Mouse (Mus musculus) intestine, embryonic 14.5 days (tissue): Measurements from ENCODE around the gene S100g. TPM values are rescaled to one million over a fixed set of nuclear protein-coding genes. Genes with fewer than 3 reads are reported as not detected.

Source experiments
- ATAC-seq: fragments of 200-750 bp; cut with Nextera tagmentation; replicated peaks from 2 replicates; pipeline ENCODE4 v1.8.0; 2017; ENCODE audit warnings: low read depth, moderate number of reproducible peaks, moderate TSS enrichment, moderate library complexity; ENCODE audit not compliant: low FRiP score, low TSS enrichment
- DNase-seq: peaks from one replicate; pipeline ENCODE4 v3.0.0-alpha.2; 2018; ENCODE audit warnings: low spot score
- H3K27ac ChIP-seq: fragments of 300-500 bp; sonication (generic); 2 replicates; pipeline ENCODE4 v1.5.1; 2014; ENCODE audit warnings: low read depth, mild to moderate bottlenecking, control low read depth
- H3K27me3 ChIP-seq: fragments of 300-500 bp; sonication (generic); replicated peaks from 2 replicates; pipeline ENCODE4 v1.6.1; 2014; ENCODE audit warnings: low read length, control low read depth; ENCODE audit not compliant: control insufficient read depth, insufficient read depth
- H3K36me3 ChIP-seq: fragments of 300-500 bp; sonication (generic); 2 replicates; pipeline ENCODE4 v1.6.1; 2014; ENCODE audit warnings: low read length, control low read depth; ENCODE audit not compliant: control insufficient read depth, insufficient read depth
- H3K4me1 ChIP-seq: fragments of 300-500 bp; sonication (generic); replicated peaks from 2 replicates; pipeline ENCODE4 v1.6.1; 2014; ENCODE audit warnings: low read length, control low read depth, mixed read lengths; ENCODE audit not compliant: control insufficient read depth, insufficient read depth
- H3K4me2 ChIP-seq: fragments of 300-500 bp; sonication (generic); 2 replicates; pipeline ENCODE4 v1.6.1; 2014; ENCODE audit warnings: low read length
- H3K4me3 ChIP-seq: fragments of 300-500 bp; sonication (generic); 2 replicates; pipeline ENCODE4 v1.5.1; 2014; ENCODE audit warnings: low read depth, low read length, control low read depth, mixed read lengths
- H3K9ac ChIP-seq: fragments of 300-500 bp; sonication (generic); 2 replicates; pipeline ENCODE4 v1.6.1; 2014; ENCODE audit warnings: mild to moderate bottlenecking, low read length
- H3K9me3 ChIP-seq: fragments of 300-500 bp; sonication (generic); 2 replicates; pipeline ENCODE4 v1.6.1; 2016; ENCODE audit warnings: low read length, control low read depth; ENCODE audit not compliant: control insufficient read depth
- WGBS: fragments of 180-500 bp; shearing (Covaris S2); extraction: QIAGEN DNeasy Blood & Tissue Kit; methylation state at CpG from one replicate; pipeline ENCODE4 v1.1.7; 2014; 5-methylcytosine and 5-hydroxymethylcytosine counted together
- polyA plus RNA-seq: library from polyadenylated mRNA; unstranded; fragments of >200 nt; fragmentation: Nextera tagmentation; extraction: Ambion mirVana; gene quantifications from 2 replicates; pipeline ENCODE4 v1.2.1, GENCODE M21; 2014

Gene S100g
- polyA plus RNA-seq, 1 experiment from 2014 or later = 210 TPM

GRCm38 (mm10) chrX:162942027-162942426 is 22.4 kb downstream of the S100g start:
- Histone ChIP-seq H3K36me3 (no peaks in the 10 kb centered on the region), H3K9ac (no peak overlapping the region), H3K4me3 (no peak overlapping the region), H3K27me3 (no peaks in the 10 kb centered on the region), H3K4me1 (no peaks in the 10 kb centered on the region), H3K27ac (no peak overlapping the region), H3K9me3 (no peaks in the 10 kb centered on the region), H3K4me2 (no peak overlapping the region)
- WGBS = 54% methylated on average over 1 of the region's 1 CpGs
- DNase-seq = no peak
- no peak for ATAC-seq

- WGBS = 92% methylated on average over 2 of the region's 2 CpGs
These were observed 32.9 kb downstream of the S100g start for GRCm38 (mm10) chrX:162931467-162931866.

GRCm38 (mm10) chrX:162921487-162922125 is 42.8 kb downstream of the S100g start:
- H3K4me2 ChIP-seq = no peak overlapping the region
- H3K27me3 ChIP-seq = no peaks in the 10 kb centered on the region
- H3K27ac ChIP-seq = no peak overlapping the region
- WGBS = 76% methylated on average over 8 of the region's 8 CpGs
- H3K4me1 ChIP-seq = no peaks in the 10 kb centered on the region
- no peak for ATAC-seq
- H3K9ac ChIP-seq = no peak overlapping the region
- no peak overlapping the region for H3K4me3 ChIP-seq
- no peak for DNase-seq
- H3K9me3 ChIP-seq = no peaks in the 10 kb centered on the region
- H3K36me3 ChIP-seq = peaks cover 17% of the 10 kb centered on the region

More at GRCm38 (mm10) chrX:162931467-162931866, 32.9 kb downstream of the S100g start:
- Histone ChIP-seq H3K4me1 (no peaks in the 10 kb centered on the region), H3K4me2 (no peak overlapping the region), H3K36me3 (peaks cover 20% of the 10 kb centered on the region; the same call in 1 of the 2 replicates), H3K27me3 (no peaks in the 10 kb centered on the region), H3K27ac (no peak overlapping the region), H3K9ac (no peak overlapping the region), H3K4me3 (no peak overlapping the region), H3K9me3 (no peaks in the 10 kb centered on the region)
- ATAC-seq (no peak), DNase-seq (no peak)

- no peak overlapping the region for H3K4me2 ChIP-seq
- no peak for ATAC-seq
- 32% methylated on average over 5 of the region's 5 CpGs for WGBS
These were observed 48.7 kb downstream of the S100g start for GRCm38 (mm10) chrX:162915697-162916096.

GRCm38 (mm10) chrX:162913651-162914050 is 50.7 kb downstream of the S100g start:
- 0 out of 2 replicates have a peak, but pooled peaks cover 5% of the 10 kb centered on the region for H3K36me3 ChIP-seq
- no peak overlapping the region for H3K4me3 ChIP-seq
- no peak for ATAC-seq

More at GRCm38 (mm10) chrX:162915697-162916096, 48.7 kb downstream of the S100g start:
- H3K9ac ChIP-seq = no peak overlapping the region
- peak; percentile 58 for DNase-seq
- no peaks in the 10 kb centered on the region for H3K27me3 ChIP-seq
- H3K4me1 ChIP-seq = no peaks in the 10 kb centered on the region
- H3K27ac ChIP-seq = no peak overlapping the region
- 0 out of 2 replicates have a peak, but pooled peaks cover 5% of the 10 kb centered on the region for H3K36me3 ChIP-seq
- H3K4me3 ChIP-seq = no peak overlapping the region
- H3K9me3 ChIP-seq = no peaks in the 10 kb centered on the region

More at GRCm38 (mm10) chrX:162913651-162914050, 50.7 kb downstream of the S100g start:
- WGBS = 99% methylated on average over 3 of the region's 3 CpGs
- DNase-seq = no peak
- Histone ChIP-seq H3K9ac (no peak overlapping the region), H3K9me3 (no peaks in the 10 kb centered on the region), H3K4me2 (no peak overlapping the region), H3K4me1 (no peaks in the 10 kb centered on the region), H3K27ac (no peak overlapping the region), H3K27me3 (no peaks in the 10 kb centered on the region)

Other genes with a start within 250 kb of the S100g start
- gene Rbbp7, start 204.2 kb downstream of the S100g start, polyA plus RNA-seq = 648 and 671 TPM in 2 replicates
- gene Txlng, start 135.1 kb downstream of the S100g start, polyA plus RNA-seq = 14.0 and 16.2 TPM in 2 replicates
- 35.7 and 36.3 TPM in 2 replicates for gene Syap1, start 76.2 kb downstream of the S100g start, polyA plus RNA-seq
- 90.0 and 103 TPM in 2 replicates for gene Ctps2, start 63.4 kb downstream of the S100g start, polyA plus RNA-seq